Mouse (Mus musculus): Measurements from ENCODE around the gene Tedc1.

The Tedc1 gene

DNA sequence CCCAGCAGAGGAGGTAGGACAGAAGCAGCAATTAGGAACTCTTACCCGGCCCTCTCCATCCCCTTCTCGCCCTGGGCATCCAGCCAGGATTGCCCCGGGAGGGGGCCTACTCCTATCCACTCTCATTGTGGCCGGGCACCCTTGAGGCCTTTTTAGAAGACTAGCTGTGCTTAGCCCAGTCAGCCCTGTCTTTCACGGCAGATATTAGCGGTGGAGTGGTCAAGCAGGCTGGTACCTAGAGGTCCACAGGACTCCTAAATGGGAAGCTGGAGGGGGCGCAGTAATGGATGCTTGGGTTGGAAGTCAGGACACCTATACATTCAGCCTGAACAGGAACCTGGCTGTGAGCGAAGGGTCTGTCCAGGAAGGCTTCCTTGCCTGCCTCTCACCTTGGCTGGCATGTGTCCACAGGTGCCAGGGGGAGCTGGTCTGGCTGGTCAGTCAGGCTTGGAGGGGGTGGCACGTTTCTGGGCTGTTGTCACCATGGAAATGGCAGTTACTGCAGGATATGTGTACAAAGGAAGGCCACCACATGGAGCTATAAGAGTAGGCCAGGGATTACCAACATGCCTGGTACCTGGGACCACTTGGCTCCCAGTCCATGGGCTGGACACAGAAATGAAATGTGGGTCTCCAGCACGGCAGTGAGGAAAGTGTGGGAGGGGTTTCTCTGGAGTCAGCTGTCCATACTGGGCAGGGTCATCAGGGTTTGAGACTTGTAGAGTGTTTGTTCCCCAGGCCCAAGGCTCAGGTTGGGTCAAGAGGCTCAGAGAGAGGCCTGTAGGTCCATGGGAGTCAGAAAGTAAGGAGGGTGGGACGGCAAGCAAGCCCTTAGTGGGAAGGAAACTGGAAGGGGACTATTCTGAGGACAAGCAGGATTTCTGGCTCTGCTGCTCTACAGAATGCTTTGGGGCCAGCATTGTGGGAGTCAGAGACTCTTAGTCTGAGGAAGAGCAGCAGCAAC, 17.0 kb upstream of the Tedc1 start:
- DNase-seq (ENCODE audit: extremely low read depth, low read depth, low spot score): no peak

DNA sequence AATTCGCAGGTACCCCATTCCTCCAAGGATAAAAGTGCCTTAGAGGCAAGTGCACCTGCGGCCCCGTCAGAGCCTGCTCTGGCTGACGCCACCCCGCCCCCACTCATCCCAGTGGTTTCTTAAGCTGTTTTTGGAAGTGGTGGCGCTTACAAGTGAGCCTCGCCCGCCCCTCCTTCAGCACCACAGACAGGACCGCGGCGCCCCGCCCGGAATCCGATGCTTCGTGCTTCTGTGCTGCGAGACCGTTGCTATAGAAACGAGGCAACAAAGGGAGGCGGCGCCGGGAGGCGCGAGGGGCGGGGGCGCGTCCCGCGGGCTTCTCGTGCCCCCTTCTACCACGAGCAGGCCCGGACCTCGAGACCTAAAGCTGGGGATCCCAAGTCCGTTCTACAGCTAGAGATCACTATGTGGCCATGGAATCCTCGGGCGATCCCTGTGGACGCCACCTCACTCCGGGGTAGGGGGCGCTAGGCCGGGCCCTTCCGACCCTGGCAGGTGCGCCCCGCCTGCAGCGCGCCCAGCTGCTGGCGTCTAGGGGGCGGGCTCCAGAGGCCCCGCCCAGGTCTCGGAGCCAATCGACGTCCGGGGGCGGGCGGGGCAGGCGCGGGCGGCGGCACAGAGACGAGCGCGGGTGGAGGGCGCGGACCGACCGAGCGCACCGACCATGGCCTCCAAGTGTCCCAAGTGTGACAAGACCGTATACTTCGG, 16.2 kb upstream of the Tedc1 start, which contains the start of gene Crip2:
Crip2 (plus strand) TSS at position 329 of the 708 bp plus-strand sequence.
- DNase-seq (ENCODE audit: extremely low read depth, low read depth, low spot score): no peak

DNA sequence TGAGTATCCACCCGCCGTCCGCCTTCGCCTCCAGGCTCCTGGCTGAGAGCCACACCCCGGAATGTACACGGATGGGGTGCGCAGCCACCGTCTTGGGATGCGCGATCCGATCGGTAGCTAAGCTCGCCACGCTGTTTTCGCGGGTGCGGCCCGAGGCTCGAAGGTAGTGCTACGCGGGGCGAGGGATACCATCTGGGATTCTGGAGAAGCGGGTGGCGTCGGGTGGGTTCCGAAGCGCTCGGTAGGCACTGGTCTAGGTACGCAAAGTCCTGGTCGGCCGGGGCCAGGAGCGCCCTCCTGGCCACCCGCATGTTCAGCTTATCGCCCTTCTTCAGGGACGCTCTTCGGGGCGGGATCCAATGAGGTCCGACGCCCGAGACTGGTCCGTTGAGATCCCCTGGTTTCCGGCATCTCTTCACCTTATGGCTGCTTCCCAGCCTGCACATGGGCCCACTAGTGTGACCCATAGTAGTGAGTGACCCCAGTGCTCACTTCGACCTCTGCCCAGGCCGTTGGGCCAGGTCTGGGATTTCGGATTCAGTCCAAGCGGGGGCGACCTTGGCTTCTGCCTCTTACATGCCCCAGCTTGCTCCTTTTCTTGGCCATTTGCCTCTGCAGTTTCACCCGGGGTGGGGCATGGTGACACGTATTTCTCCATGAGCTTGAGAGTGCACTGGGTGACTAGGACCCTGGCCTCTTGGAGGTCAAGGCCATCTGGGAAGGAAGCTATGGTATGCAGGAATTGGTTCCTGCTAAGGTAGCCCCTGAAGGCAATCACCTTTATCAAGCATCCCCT, 15.4 kb upstream of the Tedc1 start:
- DNase-seq (ENCODE audit: extremely low read depth, low read depth, low spot score): peak; percentile 59

GRCm38 (mm10) chr12:113141531-113141973, 14.7 kb upstream of the Tedc1 start:
- DNase-seq (ENCODE audit: extremely low read depth, low read depth, low spot score): no peak

GRCm38 (mm10) chr12:113142021-113142975, 13.9 kb upstream of the Tedc1 start:
- no peak for DNase-seq (ENCODE audit: extremely low read depth, low read depth, low spot score)

DNA sequence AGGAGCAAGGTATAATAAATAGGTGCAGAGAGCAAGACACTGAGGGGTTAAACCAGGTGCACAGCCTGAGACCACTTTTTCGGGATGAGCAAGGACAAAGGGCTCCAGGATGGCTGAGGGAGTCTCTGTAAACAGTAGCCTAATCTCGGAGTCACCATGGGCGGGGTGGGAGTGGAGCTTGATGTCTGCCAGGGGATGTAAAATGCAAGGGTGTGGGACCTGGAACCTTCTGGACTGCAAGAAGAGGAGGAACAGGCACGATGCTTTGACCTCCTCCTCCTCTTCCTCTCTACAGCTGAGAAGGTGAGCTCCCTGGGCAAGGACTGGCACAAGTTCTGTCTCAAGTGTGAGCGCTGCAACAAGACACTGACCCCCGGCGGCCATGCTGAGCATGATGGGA, 13.1 kb upstream of the Tedc1 start:
- DNase-seq (ENCODE audit: extremely low read depth, low read depth, low spot score): no peak

DNA sequence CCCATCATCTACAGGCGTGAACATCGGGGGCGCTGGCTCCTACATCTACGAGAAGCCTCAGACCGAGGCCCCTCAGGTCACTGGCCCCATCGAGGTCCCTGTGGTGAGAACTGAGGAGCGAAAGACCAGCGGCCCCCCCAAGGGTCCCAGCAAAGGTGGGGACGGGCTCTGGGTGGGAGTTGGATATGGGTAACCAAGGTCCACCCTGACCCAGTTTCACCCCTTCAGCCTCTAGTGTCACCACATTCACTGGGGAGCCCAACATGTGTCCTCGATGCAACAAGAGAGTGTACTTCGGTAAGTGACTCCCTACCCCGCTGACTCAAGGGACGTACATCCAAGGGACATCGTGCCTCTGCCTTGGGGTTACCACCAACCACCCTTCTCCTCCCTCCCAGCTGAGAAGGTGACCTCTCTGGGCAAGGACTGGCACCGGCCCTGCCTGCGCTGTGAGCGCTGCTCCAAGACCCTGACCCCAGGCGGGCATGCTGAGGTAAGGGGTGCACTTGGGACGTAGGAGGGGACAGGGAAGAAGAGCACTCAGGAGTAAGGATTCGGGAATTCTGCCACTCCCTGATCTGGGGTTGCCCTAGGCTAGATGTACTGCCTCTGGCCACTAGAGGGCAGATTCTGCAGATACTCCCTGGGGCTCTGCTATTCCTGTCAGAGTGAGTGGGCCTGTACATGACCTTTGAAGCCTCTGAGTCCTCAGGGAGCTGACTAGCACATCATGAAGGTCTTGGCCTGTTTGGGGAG, 12.0 kb upstream of the Tedc1 start:
- no peak for DNase-seq (ENCODE audit: extremely low read depth, low read depth, low spot score)

GRCm38 (mm10) chr12:113144886-113145285, 11.3 kb upstream of the Tedc1 start:
- DNase-seq (ENCODE audit: extremely low read depth, low read depth, low spot score): no peak

- DNase-seq (ENCODE audit: extremely low read depth, low read depth, low spot score): no peak
Measured at GRCm38 (mm10) chr12:113145591-113145990, 10.6 kb upstream of the Tedc1 start.

- DNase-seq (ENCODE audit: extremely low read depth, low read depth, low spot score): no peak
Measured at GRCm38 (mm10) chr12:113146112-113147057, 9.8 kb upstream of the Tedc1 start, which contains the start of gene Crip1. Gene Crip1 (plus strand): TSS chr12:113146316.

GRCm38 (mm10) chr12:113147481-113147880, 8.7 kb upstream of the Tedc1 start:
- DNase-seq (ENCODE audit: extremely low read depth, low read depth, low spot score): no peak

- no peak for DNase-seq (ENCODE audit: extremely low read depth, low read depth, low spot score)
Measured at GRCm38 (mm10) chr12:113148381-113149035, 7.7 kb upstream of the Tedc1 start.

DNA sequence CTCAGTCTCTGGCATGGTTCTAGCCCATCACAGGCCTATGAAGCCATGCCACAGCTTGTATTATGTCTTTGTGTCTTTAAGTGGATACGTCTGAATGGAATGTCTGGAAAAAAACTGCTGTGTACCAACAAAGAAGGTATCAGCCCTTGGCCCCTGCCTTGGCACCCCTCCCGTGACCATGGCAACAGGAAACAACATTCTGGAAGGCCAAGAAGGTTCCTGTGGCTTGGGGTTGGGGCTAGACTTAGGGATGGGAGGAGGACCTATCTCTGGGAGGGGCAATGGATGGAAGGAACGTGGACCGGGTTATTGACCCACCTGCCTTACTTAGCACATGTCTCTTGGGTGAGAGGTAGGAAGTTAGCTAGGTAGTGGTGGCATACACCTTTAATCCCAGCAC, 6.9 kb upstream of the Tedc1 start:
- no peak for DNase-seq (ENCODE audit: extremely low read depth, low read depth, low spot score)

DNA sequence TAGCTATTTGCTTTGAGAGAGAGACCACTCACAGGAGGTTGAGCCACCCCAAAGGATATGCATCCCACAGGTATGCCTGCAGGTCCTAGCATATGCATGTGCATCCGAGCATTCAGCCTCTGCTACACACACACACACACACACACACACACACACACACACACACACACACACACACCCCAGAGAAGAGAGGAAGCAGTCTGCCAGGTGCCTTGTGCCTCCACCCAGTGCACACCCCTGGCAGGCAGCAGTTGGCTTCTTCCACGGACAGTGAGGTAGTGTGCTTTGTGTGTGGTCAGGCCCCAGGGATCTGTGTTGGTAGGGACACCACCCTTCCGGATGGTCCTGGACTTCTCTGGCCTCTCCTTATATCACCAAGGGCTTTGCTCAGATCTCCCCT, 6.3 kb upstream of the Tedc1 start:
- DNase-seq (ENCODE audit: extremely low read depth, low read depth, low spot score): no peak

DNA sequence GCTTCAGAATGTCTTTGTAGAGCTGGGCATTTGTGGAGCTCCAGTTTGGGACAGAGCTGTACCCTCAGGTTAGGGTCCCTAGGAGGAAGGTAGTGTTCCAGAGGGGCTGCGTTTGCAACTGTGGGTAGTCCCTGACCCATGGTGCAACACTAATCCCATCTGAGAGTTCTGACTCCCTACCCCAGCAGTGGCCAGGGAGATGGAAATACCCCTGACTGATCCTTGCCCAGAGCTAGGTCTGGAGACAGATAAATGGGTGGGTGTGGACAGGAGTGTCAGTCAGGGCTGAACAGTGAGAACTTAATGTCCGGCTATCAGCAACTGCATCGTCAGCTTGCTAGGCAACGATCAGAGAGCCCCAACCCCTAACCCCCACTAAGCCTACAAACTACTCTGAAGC, 5.6 kb upstream of the Tedc1 start:
- DNase-seq (ENCODE audit: extremely low read depth, low read depth, low spot score): no peak

GRCm38 (mm10) chr12:113151046-113151445, 5.2 kb upstream of the Tedc1 start:
- no peak for DNase-seq (ENCODE audit: extremely low read depth, low read depth, low spot score)

- no peak for DNase-seq (ENCODE audit: extremely low read depth, low read depth, low spot score)
Measured at GRCm38 (mm10) chr12:113151661-113152271, 4.5 kb upstream of the Tedc1 start.

All from fat pad, adult 2 months (tissue).